Mouse (Mus musculus) midbrain, embryonic 14.5 days (tissue): Measurements from ENCODE around the gene Stkld1. TPM values are rescaled to one million over a fixed set of nuclear protein-coding genes. Genes with fewer than 3 reads are reported as not detected.

Source experiments
- ATAC-seq: fragments of 200-750 bp; cut with Nextera tagmentation; 2 replicates; pipeline ENCODE4 v1.8.0; 2017; ENCODE audit warnings: moderate number of reproducible peaks, moderate library complexity; ENCODE audit not compliant: low FRiP score, low TSS enrichment
- DNase-seq: peaks from one replicate; pipeline ENCODE4 v3.0.0-alpha.2; 2015
- H3K27ac ChIP-seq: fragments of 300-500 bp; sonication (generic); replicated peaks from 2 replicates; pipeline ENCODE4 v1.5.1; 2014; ENCODE audit warnings: mild to moderate bottlenecking, low read depth, low read length, moderate library complexity
- H3K27me3 ChIP-seq: fragments of 300-500 bp; sonication (generic); 2 replicates; pipeline ENCODE4 v1.6.1; 2014; ENCODE audit warnings: low read length, control low read depth, mixed read lengths; ENCODE audit not compliant: control insufficient read depth, insufficient read depth
- H3K36me3 ChIP-seq: fragments of 300-500 bp; sonication (generic); 2 replicates; pipeline ENCODE4 v1.6.1; 2014; ENCODE audit warnings: low read length, control low read depth; ENCODE audit not compliant: control insufficient read depth, insufficient read depth
- H3K4me1 ChIP-seq: fragments of 300-500 bp; sonication (generic); 2 replicates; pipeline ENCODE4 v1.6.1; 2014; ENCODE audit warnings: mild to moderate bottlenecking, antibody characterized with exemption, low read length, control low read depth; ENCODE audit not compliant: control insufficient read depth, insufficient read depth
- H3K4me2 ChIP-seq: fragments of 300-500 bp; sonication (generic); 2 replicates; pipeline ENCODE4 v1.6.1; 2014; ENCODE audit warnings: mild to moderate bottlenecking, low read length, moderate library complexity
- H3K4me3 ChIP-seq: fragments of 300-500 bp; sonication (generic); replicated peaks from 2 replicates; pipeline ENCODE4 v1.5.1; 2014; ENCODE audit warnings: low read depth, low read length
- H3K9ac ChIP-seq: fragments of 300-500 bp; sonication (generic); replicated peaks from 2 replicates; pipeline ENCODE4 v1.6.1; 2014; ENCODE audit warnings: mild to moderate bottlenecking, low read length, moderate library complexity
- H3K9me3 ChIP-seq: fragments of 300-500 bp; sonication (generic); 2 replicates; pipeline ENCODE4 v1.6.1; 2016; ENCODE audit warnings: low read length, control low read depth, mixed read lengths; ENCODE audit not compliant: control insufficient read depth
- WGBS: fragments of 180-500 bp; shearing (Covaris S2); extraction: QIAGEN DNeasy Blood & Tissue Kit; methylation state at CpG from one replicate; pipeline ENCODE4 v1.1.7; 2014; 5-methylcytosine and 5-hydroxymethylcytosine counted together
- polyA plus RNA-seq: library from polyadenylated mRNA; unstranded; fragments of >200 nt; fragmentation: Nextera tagmentation; extraction: Ambion mirVana; gene quantifications from 2 replicates; pipeline ENCODE4 v1.2.1, GENCODE M21; 2014

Gene Stkld1
- polyA plus RNA-seq, 1 experiment from 2014 or later: 0.28 TPM

DNA sequence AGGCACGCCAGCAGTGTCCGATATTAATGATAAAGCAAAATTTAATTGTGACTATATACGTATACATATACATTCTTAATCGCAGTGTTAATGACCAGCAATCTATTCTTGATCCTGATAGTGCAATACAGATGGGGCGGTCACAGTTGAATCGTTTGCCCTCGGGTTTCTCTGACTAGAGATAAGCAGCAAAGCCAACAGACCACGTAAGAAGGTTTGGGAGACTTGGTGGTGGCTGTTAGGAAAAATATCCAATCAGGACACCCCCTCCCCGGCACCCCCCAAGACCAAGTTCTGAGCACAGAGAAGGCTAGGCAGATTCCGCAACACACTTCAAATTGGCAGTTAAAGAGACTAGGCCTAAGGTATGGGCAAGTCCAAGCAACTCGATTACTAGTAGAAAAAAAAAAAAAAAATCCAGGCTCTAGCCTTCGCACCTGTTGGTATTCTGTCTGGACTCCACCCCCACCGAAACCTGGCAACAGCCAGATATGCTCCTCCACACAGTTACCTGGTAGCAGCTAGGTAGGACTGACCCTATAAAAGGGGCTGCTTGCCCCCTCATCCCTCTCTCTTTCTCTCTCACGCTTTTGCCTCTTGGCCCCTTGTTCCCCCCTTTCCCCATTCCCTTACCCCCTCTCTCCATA is 31.0 kb downstream of the Stkld1 start:
- peaks cover 11% of the 10 kb centered on the region for H3K4me1 ChIP-seq
- H3K9me3 ChIP-seq: no peaks in the 10 kb centered on the region
- H3K27ac ChIP-seq: peak overlapping the region; percentile 98
- H3K27me3 ChIP-seq: no peaks in the 10 kb centered on the region
- peak overlapping the region; percentile 76 for H3K4me3 ChIP-seq
- peak overlapping the region; percentile 80 for H3K9ac ChIP-seq
- H3K36me3 ChIP-seq: peaks cover 18% of the 10 kb centered on the region
- peak overlapping the region; percentile 88 for H3K4me2 ChIP-seq
- DNase-seq (no peak), ATAC-seq (peak; percentile 46)
- WGBS: 16% methylated on average over 14 of the region's 14 CpGs

GRCm38 (mm10) chr2:26967262-26967661 is 33.4 kb downstream of the Stkld1 start:
- H3K9me3 ChIP-seq: no peaks in the 10 kb centered on the region
- DNase-seq (no peak), ATAC-seq (no peak)
- no peaks in the 10 kb centered on the region for H3K27me3 ChIP-seq
- H3K4me2 ChIP-seq: no peak overlapping the region
- peaks cover 11% of the 10 kb centered on the region for H3K4me1 ChIP-seq
- 78% methylated on average over 2 of the region's 2 CpGs for WGBS
- H3K4me3 ChIP-seq: no peak overlapping the region
- H3K9ac ChIP-seq: no peak overlapping the region
- no peaks in the 10 kb centered on the region; the same call in 1 of the 2 replicates for H3K36me3 ChIP-seq
- no peak overlapping the region for H3K27ac ChIP-seq

- no peaks in the 10 kb centered on the region for H3K9me3 ChIP-seq
- DNase-seq (no peak), ATAC-seq (no peak)
- no peak within 1 kb of the TSS for H3K4me3 ChIP-seq
- no peak within 1 kb of the TSS for H3K27ac ChIP-seq
- no peak within 1 kb of the TSS for H3K9ac ChIP-seq
- no peaks in the 10 kb centered on the region for H3K36me3 ChIP-seq
- H3K4me2 ChIP-seq: no peak within 1 kb of the TSS
- 81% methylated on average over 3 of the region's 3 CpGs for WGBS
- no peaks in the 10 kb centered on the region for H3K4me1 ChIP-seq
- H3K27me3 ChIP-seq: no peaks in the 10 kb centered on the region
These were observed 39.3 kb downstream of the Stkld1 start, which contains the start of gene Adamts13 for GRCm38 (mm10) chr2:26973116-26973515. Gene Adamts13, plus strand, starts transcription at chr2:26973416.

- Histone ChIP-seq H3K27me3 (no peaks in the 10 kb centered on the region), H3K4me3 (no peak overlapping the region), H3K4me2 (no peak overlapping the region), H3K36me3 (no peaks in the 10 kb centered on the region), H3K27ac (no peak overlapping the region), H3K4me1 (no peaks in the 10 kb centered on the region), H3K9me3 (no peaks in the 10 kb centered on the region), H3K9ac (no peak overlapping the region)
- DNase-seq (no peak), ATAC-seq (no peak)
- WGBS: 76% methylated on average over 4 of the region's 4 CpGs
These were observed 40.1 kb downstream of the Stkld1 start for GRCm38 (mm10) chr2:26973960-26974359.

DNA sequence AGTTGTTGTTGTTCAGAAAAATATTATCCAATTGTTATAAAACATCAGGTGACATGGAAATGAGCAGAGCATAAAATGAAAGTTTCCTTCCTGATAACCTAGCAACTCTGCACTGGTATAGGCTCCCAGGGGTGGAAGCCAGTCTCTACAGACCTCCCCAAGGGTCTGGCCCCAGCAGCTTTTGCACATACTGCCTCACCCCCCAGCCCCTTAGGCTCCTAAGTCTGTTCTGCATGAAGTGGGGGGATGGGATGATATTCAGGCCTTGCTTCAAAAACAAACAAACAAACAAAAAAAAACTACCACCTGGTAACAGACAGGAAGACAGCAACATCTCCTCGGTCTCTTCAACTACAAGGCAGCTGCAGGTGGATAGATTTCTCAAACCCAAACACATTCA is 46.5 kb downstream of the Stkld1 start:
- Histone ChIP-seq H3K4me3 (no peak overlapping the region), H3K27ac (no peak overlapping the region), H3K4me1 (no peaks in the 10 kb centered on the region), H3K9me3 (no peaks in the 10 kb centered on the region), H3K27me3 (no peaks in the 10 kb centered on the region), H3K9ac (no peak overlapping the region), H3K36me3 (no peaks in the 10 kb centered on the region), H3K4me2 (no peak overlapping the region)
- no peak for DNase-seq
- WGBS: 78% methylated on average over 1 of the region's 1 CpGs
- ATAC-seq: no peak

DNA sequence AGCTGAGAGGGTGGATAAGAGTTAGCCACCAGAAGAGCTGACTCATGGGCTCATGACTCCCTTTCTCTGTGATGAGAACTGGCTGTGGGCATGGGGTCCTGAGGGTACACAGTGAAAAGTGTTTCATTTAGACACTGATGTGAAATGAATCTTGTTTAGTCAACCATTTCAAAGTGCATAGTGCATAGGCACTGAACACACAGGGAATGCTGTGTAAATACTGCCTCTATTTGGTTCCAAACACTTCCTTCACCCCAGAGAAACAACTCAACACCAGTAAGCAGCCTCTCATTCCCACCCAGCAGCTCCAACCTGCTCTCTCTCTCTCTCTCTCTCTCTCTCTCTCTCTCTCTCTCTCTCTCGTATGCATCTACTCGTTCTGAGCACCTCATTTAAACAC is 50.3 kb downstream of the Stkld1 start:
- Histone ChIP-seq H3K9ac (no peak overlapping the region), H3K4me2 (no peak overlapping the region), H3K4me1 (no peaks in the 10 kb centered on the region), H3K27me3 (no peaks in the 10 kb centered on the region), H3K4me3 (no peak overlapping the region), H3K27ac (no peak overlapping the region), H3K9me3 (no peaks in the 10 kb centered on the region), H3K36me3 (no peaks in the 10 kb centered on the region)
- no peak for ATAC-seq
- 79% methylated on average over 2 of the region's 2 CpGs for WGBS
- DNase-seq: no peak

DNA sequence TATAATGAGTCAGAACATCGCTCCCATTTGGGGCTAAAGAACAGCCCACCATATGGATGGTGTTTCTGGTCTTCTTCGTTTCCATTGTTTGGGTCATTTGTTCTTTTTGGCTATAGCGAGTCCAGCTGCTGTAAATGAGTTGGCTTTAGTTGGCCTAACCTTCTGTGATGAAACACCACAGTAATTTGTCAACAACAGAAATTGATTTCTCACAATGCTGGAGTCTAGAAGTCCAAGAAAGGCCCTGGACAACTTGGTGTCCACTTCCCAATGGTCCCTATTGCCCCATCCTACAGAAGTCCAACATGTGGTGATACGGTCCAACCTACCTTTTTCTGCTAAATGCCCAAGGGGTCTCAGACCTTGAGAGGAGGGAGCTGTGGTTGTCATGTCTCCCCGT is 50.8 kb downstream of the Stkld1 start:
- no peak overlapping the region for H3K9ac ChIP-seq
- no peaks in the 10 kb centered on the region for H3K4me1 ChIP-seq
- H3K36me3 ChIP-seq: no peaks in the 10 kb centered on the region
- H3K9me3 ChIP-seq: no peaks in the 10 kb centered on the region
- no peak overlapping the region for H3K4me3 ChIP-seq
- WGBS: 87% methylated on average over 5 of the region's 5 CpGs
- ATAC-seq (no peak), DNase-seq (no peak)
- H3K27me3 ChIP-seq: no peaks in the 10 kb centered on the region
- no peak overlapping the region for H3K27ac ChIP-seq
- H3K4me2 ChIP-seq: no peak overlapping the region

GRCm38 (mm10) chr2:26993936-26994335 is 60.1 kb downstream of the Stkld1 start:
- 83% methylated on average over 3 of the region's 3 CpGs for WGBS
- H3K4me1 ChIP-seq: no peaks in the 10 kb centered on the region
- DNase-seq (no peak), ATAC-seq (no peak)
- H3K36me3 ChIP-seq: no peaks in the 10 kb centered on the region
- H3K27me3 ChIP-seq: no peaks in the 10 kb centered on the region
- H3K4me2 ChIP-seq: no peak overlapping the region
- no peaks in the 10 kb centered on the region for H3K9me3 ChIP-seq
- H3K4me3 ChIP-seq: no peak overlapping the region
- no peak overlapping the region for H3K9ac ChIP-seq
- H3K27ac ChIP-seq: no peak overlapping the region

DNA sequence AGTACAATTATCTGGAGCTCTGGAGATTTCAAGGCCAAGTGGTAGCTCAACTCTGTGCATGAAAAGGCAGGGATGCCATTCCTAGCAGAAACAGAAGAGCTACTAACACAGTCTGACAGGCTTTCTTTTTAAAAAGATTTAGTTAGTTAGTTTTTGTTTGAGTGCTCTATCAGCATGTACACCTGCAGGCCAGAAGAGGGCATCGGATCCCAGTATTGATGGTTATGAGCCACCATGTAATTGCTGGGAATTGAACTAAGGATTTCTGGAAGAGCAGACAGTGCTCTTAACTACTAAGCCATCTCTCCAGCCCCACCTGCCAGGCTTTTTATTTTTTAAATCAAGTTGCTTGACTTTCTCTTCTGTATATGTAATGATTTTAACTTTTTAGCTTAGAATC is 63.7 kb downstream of the Stkld1 start:
- WGBS: 68% methylated on average over 1 of the region's 1 CpGs
- DNase-seq: no peak
- Histone ChIP-seq H3K27ac (no peak overlapping the region), H3K4me3 (no peak overlapping the region), H3K9me3 (no peaks in the 10 kb centered on the region), H3K36me3 (no peaks in the 10 kb centered on the region), H3K4me2 (no peak overlapping the region), H3K9ac (no peak overlapping the region), H3K27me3 (no peaks in the 10 kb centered on the region), H3K4me1 (no peaks in the 10 kb centered on the region)
- no peak for ATAC-seq
